Mouse (Mus musculus) lung, embryonic 14.5 days (tissue): ENCODE results near the gene Cdh23. TPM values are rescaled to one million over a fixed set of nuclear protein-coding genes. Genes with fewer than 3 reads are reported as not detected.

ENCODE experiments used
- ATAC-seq: fragments of 200-750 bp; cut with Nextera tagmentation; 2 replicates; pipeline ENCODE4 v1.8.0; 2017; ENCODE audit warnings: mild to moderate bottlenecking, moderate TSS enrichment, moderate library complexity; ENCODE audit not compliant: insufficient read depth
- DNase-seq: peaks from one replicate; pipeline ENCODE4 v3.0.0-alpha.2; 2015
- H3K27ac ChIP-seq: fragments of 300-500 bp; sonication (generic); 2 replicates; pipeline ENCODE4 v1.5.1; 2014; ENCODE audit warnings: low read depth, mild to moderate bottlenecking, moderate library complexity
- H3K27me3 ChIP-seq: fragments of 300-500 bp; sonication (generic); 2 replicates; pipeline ENCODE4 v1.6.1; 2014; ENCODE audit warnings: low read length, control low read depth; ENCODE audit not compliant: insufficient read depth
- H3K36me3 ChIP-seq: fragments of 300-500 bp; sonication (generic); 2 replicates; pipeline ENCODE4 v1.6.1; 2014; ENCODE audit warnings: control low read depth; ENCODE audit not compliant: insufficient read depth
- H3K4me1 ChIP-seq: fragments of 300-500 bp; sonication (generic); 2 replicates; pipeline ENCODE4 v1.6.1; 2014; ENCODE audit warnings: antibody characterized with exemption, control low read depth; ENCODE audit not compliant: insufficient read depth
- H3K4me2 ChIP-seq: fragments of 300-500 bp; sonication (generic); 2 replicates; pipeline ENCODE4 v1.6.1; 2014; ENCODE audit warnings: mild to moderate bottlenecking
- H3K4me3 ChIP-seq: fragments of 300-500 bp; sonication (generic); 2 replicates; pipeline ENCODE4 v1.5.1; 2014; ENCODE audit warnings: low read depth, low read length
- H3K9ac ChIP-seq: fragments of 300-500 bp; sonication (generic); 2 replicates; pipeline ENCODE4 v1.6.1; 2014
- H3K9me3 ChIP-seq: fragments of 300-500 bp; sonication (generic); 2 replicates; pipeline ENCODE4 v1.6.1; 2016; ENCODE audit warnings: low read depth, low read length, control low read depth
- CTCF ChIP-seq: IDR thresholded peaks from 2 replicates; pipeline ENCODE4 v1.5.1; 2016; ENCODE audit warnings: antibody characterized with exemption, low read depth
- WGBS: fragments of 180-500 bp; shearing (Covaris S2); extraction: QIAGEN DNeasy Blood & Tissue Kit; methylation state at CpG from one replicate; pipeline ENCODE4 v1.1.7; 2014; 5-methylcytosine and 5-hydroxymethylcytosine counted together
- polyA plus RNA-seq: library from polyadenylated mRNA; unstranded; fragments of >200 nt; fragmentation: Nextera tagmentation; extraction: Ambion mirVana; gene quantifications from 2 replicates; pipeline ENCODE4 v1.2.1, GENCODE M21; 2014

The Cdh23 gene
- polyA plus RNA-seq, 1 experiment from 2014 or later: 0.26 TPM

DNA sequence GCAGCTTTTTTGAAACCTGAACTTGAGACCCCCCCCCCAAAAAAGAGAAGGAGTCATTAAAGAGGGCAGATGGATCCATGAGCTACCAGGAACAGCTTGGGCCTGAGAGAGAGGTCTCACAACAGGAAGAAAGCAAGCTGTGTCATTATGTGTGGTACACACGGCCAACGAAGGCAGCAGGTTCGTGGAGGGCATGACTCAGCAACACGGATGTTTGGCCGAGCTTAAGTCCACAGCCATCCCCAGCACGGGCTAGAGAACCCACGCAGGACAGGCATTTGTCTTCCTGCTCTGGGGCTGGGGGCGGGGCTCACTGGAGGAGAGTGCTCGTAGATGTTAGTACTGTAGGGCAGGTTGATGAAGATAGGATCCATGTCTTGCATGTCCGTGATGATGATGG is 165.7 kb downstream of the Cdh23 start:
- DNase-seq (no peak), ATAC-seq (no peak)
- no peak overlapping the region for H3K4me3 ChIP-seq
- H3K27me3 ChIP-seq: no peaks in the 10 kb centered on the region
- no peak overlapping the region for H3K27ac ChIP-seq
- H3K9me3 ChIP-seq: no peaks in the 10 kb centered on the region
- H3K4me1 ChIP-seq: no peaks in the 10 kb centered on the region
- 60% methylated on average over 10 of the region's 10 CpGs for WGBS
- no peak overlapping the region for H3K9ac ChIP-seq
- TF ChIP-seq CTCF: no peak
- no peaks in the 10 kb centered on the region for H3K36me3 ChIP-seq
- no peak overlapping the region for H3K4me2 ChIP-seq

DNA sequence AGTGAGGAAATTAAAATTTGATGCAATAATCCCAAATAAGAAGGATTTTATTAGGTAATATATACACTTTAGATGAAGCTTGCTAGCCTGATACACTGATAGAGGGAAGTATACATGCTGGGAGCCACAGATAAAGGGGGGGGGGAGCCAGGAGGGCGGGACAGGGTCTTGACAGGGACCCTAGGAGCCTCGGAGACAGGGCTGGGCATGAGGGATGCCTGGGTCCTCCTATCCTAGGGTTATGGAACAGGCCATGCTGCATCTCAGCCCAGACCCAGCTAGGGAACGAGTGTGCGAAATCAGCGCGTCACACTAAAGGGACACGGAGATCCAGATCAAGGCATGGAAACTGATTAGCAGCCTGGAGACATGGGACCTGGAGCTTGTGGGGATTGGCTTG is 168.3 kb downstream of the Cdh23 start:
- no peaks in the 10 kb centered on the region for H3K9me3 ChIP-seq
- TF ChIP-seq CTCF: no peak
- no peaks in the 10 kb centered on the region for H3K4me1 ChIP-seq
- H3K4me2 ChIP-seq: no peak overlapping the region
- H3K27me3 ChIP-seq: no peaks in the 10 kb centered on the region
- WGBS: 72% methylated on average over 7 of the region's 7 CpGs
- no peak overlapping the region for H3K9ac ChIP-seq
- no peak overlapping the region for H3K27ac ChIP-seq
- no peak overlapping the region for H3K4me3 ChIP-seq
- DNase-seq (no peak), ATAC-seq (no peak)
- H3K36me3 ChIP-seq: no peaks in the 10 kb centered on the region

DNA sequence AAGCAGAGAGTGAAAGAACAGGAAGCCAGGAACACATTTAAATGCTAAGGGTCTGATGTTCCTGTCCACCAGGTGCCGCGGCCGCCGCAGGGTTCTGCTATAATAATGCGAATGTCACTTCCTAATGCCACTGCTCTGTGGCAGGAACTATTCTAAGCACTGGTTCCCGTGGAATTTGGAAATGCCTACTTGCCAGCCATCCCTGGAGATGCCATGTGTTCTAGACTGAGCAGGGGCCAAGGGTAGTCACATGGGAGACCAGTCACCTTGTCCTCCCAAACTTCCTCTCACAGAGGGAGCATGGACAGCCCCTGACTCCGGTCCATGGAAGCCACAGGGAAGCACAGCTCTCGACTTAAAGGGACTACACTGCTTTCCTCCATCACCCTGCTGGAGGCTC is 171.2 kb downstream of the Cdh23 start:
- no peak for DNase-seq
- H3K9ac ChIP-seq: no peak overlapping the region
- no peak overlapping the region for H3K4me3 ChIP-seq
- H3K36me3 ChIP-seq: no peaks in the 10 kb centered on the region
- H3K4me1 ChIP-seq: no peaks in the 10 kb centered on the region
- no peak overlapping the region for H3K27ac ChIP-seq
- 73% methylated on average over 8 of the region's 8 CpGs for WGBS
- no peaks in the 10 kb centered on the region for H3K27me3 ChIP-seq
- no peaks in the 10 kb centered on the region for H3K9me3 ChIP-seq
- TF ChIP-seq CTCF: no peak
- H3K4me2 ChIP-seq: no peak overlapping the region
- ATAC-seq: no peak

DNA sequence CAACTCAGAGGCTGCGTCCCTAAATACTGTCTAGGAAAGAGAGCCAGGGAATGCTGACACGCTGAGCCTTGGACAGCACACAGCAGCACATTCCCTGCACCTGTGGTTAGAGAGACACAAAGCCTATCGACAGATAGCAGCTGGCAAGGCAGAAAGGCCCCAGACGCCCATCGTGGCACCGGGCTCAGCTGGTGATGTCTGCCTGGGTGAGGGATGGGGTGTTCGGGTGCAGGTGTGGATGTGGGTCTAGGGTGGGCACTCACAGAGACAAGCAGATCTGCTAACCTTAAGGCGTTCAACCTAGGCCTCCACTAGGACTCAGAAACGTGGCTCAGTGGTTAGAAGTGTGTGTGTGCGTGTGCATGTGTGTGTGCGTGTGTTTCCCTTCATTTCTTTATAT is 180.0 kb downstream of the Cdh23 start:
- H3K9ac ChIP-seq: no peak overlapping the region
- no peak for ATAC-seq
- no peak overlapping the region for H3K4me2 ChIP-seq
- no peaks in the 10 kb centered on the region for H3K4me1 ChIP-seq
- TF ChIP-seq CTCF: no peak
- 75% methylated on average over 11 of the region's 11 CpGs for WGBS
- no peak overlapping the region for H3K4me3 ChIP-seq
- H3K27ac ChIP-seq: no peak overlapping the region
- DNase-seq: no peak
- H3K27me3 ChIP-seq: no peaks in the 10 kb centered on the region
- H3K9me3 ChIP-seq: no peaks in the 10 kb centered on the region
- H3K36me3 ChIP-seq: no peaks in the 10 kb centered on the region

DNA sequence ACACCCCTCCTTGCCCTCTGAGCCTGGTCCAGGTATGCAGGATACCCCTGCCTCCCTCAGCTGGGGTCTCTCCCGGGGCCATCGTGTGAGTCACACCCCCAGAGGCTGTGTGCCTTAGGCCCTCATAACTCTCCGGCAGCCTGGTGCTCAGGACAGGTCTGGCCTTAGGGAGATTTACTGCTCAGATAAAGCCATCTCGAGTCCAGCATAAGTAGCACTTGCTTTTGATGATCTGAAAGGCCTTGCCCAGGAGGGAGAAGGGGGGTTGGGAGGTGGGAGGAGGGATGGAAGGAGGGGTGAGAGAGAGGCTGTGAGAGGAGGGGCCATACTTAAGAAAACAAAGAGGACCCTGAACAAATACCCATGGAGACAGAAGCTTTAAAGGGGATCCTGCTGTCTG is 197.8 kb downstream of the Cdh23 start:
- no peaks in the 10 kb centered on the region for H3K27me3 ChIP-seq
- DNase-seq: no peak
- no peak for TF ChIP-seq CTCF
- 10% methylated on average over 4 of the region's 4 CpGs for WGBS
- H3K27ac ChIP-seq: no peak overlapping the region
- no peaks in the 10 kb centered on the region for H3K4me1 ChIP-seq
- no peak overlapping the region for H3K4me3 ChIP-seq
- no peak for ATAC-seq
- H3K9ac ChIP-seq: no peak overlapping the region
- H3K36me3 ChIP-seq: no peaks in the 10 kb centered on the region
- H3K9me3 ChIP-seq: no peaks in the 10 kb centered on the region
- no peak overlapping the region for H3K4me2 ChIP-seq

DNA sequence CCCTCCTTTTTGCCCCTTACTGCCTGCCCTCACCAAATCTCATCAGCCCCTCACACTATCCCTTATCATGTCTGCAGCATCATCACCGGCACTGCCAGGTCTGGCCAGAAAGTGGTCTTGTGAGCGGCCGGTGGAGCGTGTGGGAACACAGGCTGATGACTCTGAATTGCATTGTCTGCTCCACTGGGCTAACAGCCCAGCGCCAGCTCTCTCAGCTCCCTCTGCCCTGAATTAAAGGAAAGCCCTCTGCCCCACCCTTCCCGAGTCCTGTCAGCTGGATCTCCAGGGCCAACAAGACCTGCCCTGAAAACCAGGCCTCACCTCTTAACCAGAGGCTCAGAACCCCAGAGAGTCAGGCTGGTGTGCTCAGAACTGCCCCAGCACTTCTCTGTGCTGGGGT is 201.2 kb downstream of the Cdh23 start:
- Histone ChIP-seq H3K27me3 (no peaks in the 10 kb centered on the region), H3K27ac (no peak overlapping the region), H3K9me3 (no peaks in the 10 kb centered on the region), H3K4me1 (no peaks in the 10 kb centered on the region), H3K4me2 (no peak overlapping the region), H3K36me3 (no peaks in the 10 kb centered on the region), H3K4me3 (no peak overlapping the region), H3K9ac (no peak overlapping the region)
- WGBS: 33% methylated on average over 6 of the region's 6 CpGs
- no peak for TF ChIP-seq CTCF
- ATAC-seq (no peak), DNase-seq (no peak)

DNA sequence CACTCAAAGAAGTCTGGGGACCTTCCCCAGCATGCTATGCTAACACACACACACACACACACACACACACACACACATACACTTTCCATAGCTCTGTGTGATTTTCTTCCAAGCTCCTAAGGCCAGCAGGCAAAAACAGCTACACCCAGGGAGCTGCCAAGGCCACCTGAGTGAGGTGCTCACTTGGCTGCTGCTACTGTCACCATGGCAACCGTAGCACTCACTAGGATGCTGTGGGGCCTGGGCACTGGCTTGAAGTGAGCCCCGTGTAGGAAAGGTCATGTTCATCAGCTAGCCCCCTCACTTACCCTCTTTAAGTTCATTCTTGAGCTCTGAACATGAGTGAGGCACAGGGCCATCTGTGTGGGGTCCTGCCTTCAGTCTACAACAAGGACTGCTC is 204.8 kb downstream of the Cdh23 start:
- Histone ChIP-seq H3K27me3 (no peaks in the 10 kb centered on the region), H3K36me3 (no peaks in the 10 kb centered on the region), H3K4me2 (no peak overlapping the region), H3K9me3 (no peaks in the 10 kb centered on the region), H3K4me3 (no peak overlapping the region), H3K9ac (no peak overlapping the region), H3K4me1 (no peaks in the 10 kb centered on the region), H3K27ac (no peak overlapping the region)
- 52% methylated on average over 2 of the region's 2 CpGs for WGBS
- TF ChIP-seq CTCF: no peak
- ATAC-seq: no peak
- DNase-seq: no peak

DNA sequence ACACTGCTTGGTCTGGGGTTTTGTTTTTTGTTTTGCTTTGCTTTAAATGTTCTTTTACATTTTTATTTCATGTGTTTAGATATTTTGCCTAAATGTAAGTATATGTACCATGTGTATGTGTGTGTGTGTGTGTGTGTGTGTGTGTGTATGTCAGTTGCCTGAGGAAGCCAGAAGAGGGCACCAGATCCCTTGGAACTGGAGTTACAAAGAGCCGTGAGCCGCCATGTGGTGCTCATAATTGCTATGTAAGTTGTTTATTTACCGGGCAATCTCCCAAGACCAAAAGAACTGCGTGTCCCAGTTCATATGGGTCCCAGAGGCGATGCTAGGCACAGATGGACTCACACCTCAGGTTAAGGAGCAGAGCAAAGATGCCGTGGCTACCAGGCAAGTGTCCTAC is 214.9 kb downstream of the Cdh23 start:
- ATAC-seq (no peak), DNase-seq (no peak)
- 80% methylated on average over 6 of the region's 6 CpGs for WGBS

More for the DNA sequence above, 214.9 kb downstream of the Cdh23 start:
- no peaks in the 10 kb centered on the region for H3K9me3 ChIP-seq
- no peaks in the 10 kb centered on the region for H3K36me3 ChIP-seq
- no peak for TF ChIP-seq CTCF
- no peaks in the 10 kb centered on the region for H3K27me3 ChIP-seq
- H3K4me2 ChIP-seq: no peak overlapping the region
- no peaks in the 10 kb centered on the region for H3K4me1 ChIP-seq
- no peak overlapping the region for H3K4me3 ChIP-seq
- H3K27ac ChIP-seq: no peak overlapping the region
- H3K9ac ChIP-seq: no peak overlapping the region
